Mouse (Mus musculus) kidney, embryonic 16.5 days (tissue): ENCODE results near the gene Clnk. TPM values are rescaled to one million over a fixed set of nuclear protein-coding genes. Genes with fewer than 3 reads are reported as not detected.

Experiments
- ATAC-seq: fragments of 200-750 bp; cut with Nextera tagmentation; 2 replicates; pipeline ENCODE4 v1.8.0; 2017; ENCODE audit warnings: moderate TSS enrichment; ENCODE audit not compliant: low FRiP score, low TSS enrichment
- H3K27ac ChIP-seq: fragments of 300-500 bp; sonication (generic); 2 replicates; pipeline ENCODE4 v1.5.1; 2014; ENCODE audit warnings: low read length
- H3K27me3 ChIP-seq: fragments of 300-500 bp; sonication (generic); 2 replicates; pipeline ENCODE4 v1.6.1; 2014; ENCODE audit warnings: low read length, control low read depth, mixed read lengths; ENCODE audit not compliant: insufficient read depth
- H3K36me3 ChIP-seq: fragments of 300-500 bp; sonication (generic); 2 replicates; pipeline ENCODE4 v1.6.1; 2014; ENCODE audit warnings: low read length, control low read depth, mixed read lengths; ENCODE audit not compliant: insufficient read depth
- H3K4me1 ChIP-seq: fragments of 300-500 bp; sonication (generic); 2 replicates; pipeline ENCODE4 v1.6.1; 2014; ENCODE audit warnings: low read length, control low read depth, mixed read lengths; ENCODE audit not compliant: insufficient read depth
- H3K4me2 ChIP-seq: fragments of 300-500 bp; sonication (generic); replicated peaks from 2 replicates; pipeline ENCODE4 v1.6.1; 2014; ENCODE audit warnings: low read depth, low read length
- H3K4me3 ChIP-seq: fragments of 300-500 bp; sonication (generic); 2 replicates; pipeline ENCODE4 v1.5.1; 2014; ENCODE audit warnings: mild to moderate bottlenecking, low read length
- H3K9ac ChIP-seq: fragments of 300-500 bp; sonication (generic); replicated peaks from 2 replicates; pipeline ENCODE4 v1.6.1; 2014; ENCODE audit warnings: low read length
- H3K9me3 ChIP-seq: fragments of 300-500 bp; sonication (generic); 2 replicates; pipeline ENCODE4 v1.6.1; 2016; ENCODE audit warnings: low read length, control low read depth
- WGBS: fragments of 180-500 bp; shearing (Covaris S2); extraction: QIAGEN DNeasy Blood & Tissue Kit; methylation state at CpG from one replicate; pipeline ENCODE4 v1.1.7; 2014; 5-methylcytosine and 5-hydroxymethylcytosine counted together
- polyA plus RNA-seq: library from polyadenylated mRNA; unstranded; fragments of >200 nt; fragmentation: Nextera tagmentation; extraction: Ambion mirVana; gene quantifications from 2 replicates; pipeline ENCODE4 v1.2.1, GENCODE M21; 2015

Gene Clnk
- polyA plus RNA-seq, 1 experiment from 2014 or later, result not detected

GRCm38 (mm10) chr5:38698466-38698865 lies 178.1 kb downstream of the Clnk start:
- Histone ChIP-seq H3K9ac (no peak overlapping the region), H3K4me3 (no peak overlapping the region), H3K9me3 (no peaks in the 10 kb centered on the region), H3K36me3 (no peaks in the 10 kb centered on the region), H3K4me1 (no peaks in the 10 kb centered on the region), H3K27me3 (no peaks in the 10 kb centered on the region), H3K27ac (no peak overlapping the region), H3K4me2 (no peak overlapping the region)
- ATAC-seq, result no peak
- 85% methylated on average over 5 of the region's 5 CpGs for WGBS

- H3K9me3 ChIP-seq, result no peaks in the 10 kb centered on the region
- no peaks in the 10 kb centered on the region for H3K27me3 ChIP-seq
- no peak overlapping the region for H3K9ac ChIP-seq
- no peak overlapping the region for H3K4me3 ChIP-seq
- no peaks in the 10 kb centered on the region for H3K4me1 ChIP-seq
- 49% methylated on average over 3 of the region's 3 CpGs for WGBS
- ATAC-seq, result no peak
- H3K4me2 ChIP-seq, result no peak overlapping the region
- no peaks in the 10 kb centered on the region for H3K36me3 ChIP-seq
- H3K27ac ChIP-seq, result no peak overlapping the region
Observed at GRCm38 (mm10) chr5:38698046-38698445, 178.6 kb downstream of the Clnk start.

GRCm38 (mm10) chr5:38696616-38697375 lies 179.8 kb downstream of the Clnk start:
- Histone ChIP-seq H3K4me3 (no peak overlapping the region), H3K9ac (no peak overlapping the region), H3K27ac (no peak overlapping the region), H3K27me3 (no peaks in the 10 kb centered on the region), H3K36me3 (no peaks in the 10 kb centered on the region), H3K9me3 (no peaks in the 10 kb centered on the region), H3K4me1 (no peaks in the 10 kb centered on the region), H3K4me2 (no peak overlapping the region)
- WGBS, result 76% methylated on average over 8 of the region's 8 CpGs
- ATAC-seq, result no peak

- ATAC-seq, result no peak
- Histone ChIP-seq H3K9ac (no peak overlapping the region), H3K27ac (no peak overlapping the region), H3K9me3 (no peaks in the 10 kb centered on the region), H3K27me3 (no peaks in the 10 kb centered on the region), H3K36me3 (no peaks in the 10 kb centered on the region), H3K4me2 (no peak overlapping the region), H3K4me3 (no peak overlapping the region), H3K4me1 (no peaks in the 10 kb centered on the region)
- WGBS, result 87% methylated on average over 6 of the region's 6 CpGs
Observed at GRCm38 (mm10) chr5:38692859-38693258, 183.8 kb downstream of the Clnk start.

- WGBS, result 90% methylated on average over 6 of the region's 6 CpGs
Observed at GRCm38 (mm10) chr5:38689186-38689585, 187.4 kb downstream of the Clnk start.

GRCm38 (mm10) chr5:38687694-38688093 lies 188.9 kb downstream of the Clnk start:
- WGBS, result 85% methylated on average over 1 of the region's 1 CpGs
- no peak for ATAC-seq
- Histone ChIP-seq H3K4me1 (peaks cover 9% of the 10 kb centered on the region; the same call in 1 of the 2 replicates), H3K4me2 (no peak overlapping the region), H3K9me3 (no peaks in the 10 kb centered on the region), H3K27ac (no peak overlapping the region), H3K27me3 (no peaks in the 10 kb centered on the region), H3K4me3 (no peak overlapping the region), H3K9ac (no peak overlapping the region), H3K36me3 (peaks cover 3% of the 10 kb centered on the region; the same call in 1 of the 2 replicates)

More at GRCm38 (mm10) chr5:38689186-38689585, 187.4 kb downstream of the Clnk start:
- Histone ChIP-seq H3K4me3 (no peak overlapping the region), H3K9ac (no peak overlapping the region), H3K27me3 (no peaks in the 10 kb centered on the region), H3K36me3 (no peaks in the 10 kb centered on the region), H3K9me3 (no peaks in the 10 kb centered on the region), H3K4me1 (0 out of 2 replicates have a peak, but pooled peaks cover 3% of the 10 kb centered on the region), H3K27ac (no peak overlapping the region), H3K4me2 (no peak overlapping the region)
- ATAC-seq, result no peak

GRCm38 (mm10) chr5:38684164-38684911 lies 192.3 kb downstream of the Clnk start, which contains the start of gene Zfp518b:
TSS of gene Zfp518b (minus strand) at chr5:38684826.
- peak; percentile 96 for ATAC-seq
- peak within 1 kb of the TSS; percentile 80 for H3K4me2 ChIP-seq
- H3K9ac ChIP-seq, result peak within 1 kb of the TSS; percentile 92
- peaks cover 34% of the 10 kb centered on the region for H3K36me3 ChIP-seq
- H3K4me3 ChIP-seq, result peak within 1 kb of the TSS; percentile 82
- H3K27ac ChIP-seq, result peak within 1 kb of the TSS; percentile 64
- H3K4me1 ChIP-seq, result peaks cover 9% of the 10 kb centered on the region; the same call in 1 of the 2 replicates
- no peaks in the 10 kb centered on the region for H3K27me3 ChIP-seq
- no peaks in the 10 kb centered on the region for H3K9me3 ChIP-seq
- WGBS, result under 1% methylated on average over 82 of the region's 89 CpGs

- H3K9me3 ChIP-seq, result no peaks in the 10 kb centered on the region
- H3K4me1 ChIP-seq, result no peaks in the 10 kb centered on the region
- no peak for ATAC-seq
- H3K9ac ChIP-seq, result no peak overlapping the region
- H3K4me3 ChIP-seq, result no peak overlapping the region
- no peak overlapping the region for H3K27ac ChIP-seq
- 79% methylated on average over 5 of the region's 5 CpGs for WGBS
- H3K4me2 ChIP-seq, result no peak overlapping the region
- no peaks in the 10 kb centered on the region for H3K27me3 ChIP-seq
- H3K36me3 ChIP-seq, result no peaks in the 10 kb centered on the region
Observed at GRCm38 (mm10) chr5:38658836-38659235, 217.8 kb downstream of the Clnk start.
